Mouse (Mus musculus) cerebellum, adult (tissue): ENCODE measurements around the gene Sirpb1a.
"Not testable (repeated sequence)": the region's sequence is repeated elsewhere in the genome, so short reads cannot be mapped to it uniquely, and the experiment has no call there.

Experiments
- ATAC-seq: cut with Nextera tagmentation; 2 replicates; pipeline ENCODE4 v1.9.2; 2017; ENCODE audit warnings: mild to moderate bottlenecking, moderate library complexity, mixed read lengths; ENCODE audit not compliant: insufficient number of reproducible peaks, low FRiP score, low TSS enrichment

The Sirpb1a gene

GRCm38 (mm10) chr3:15426447-15426846 lies at the start of gene Sirpb1a:
Gene Sirpb1a, minus strand, starts transcription at chr3:15426520.
- not testable (repeated sequence) for ATAC-seq

GRCm38 (mm10) chr3:15474831-15475230 lies 48.5 kb upstream of the Sirpb1a start:
- not testable (repeated sequence) for ATAC-seq

DNA sequence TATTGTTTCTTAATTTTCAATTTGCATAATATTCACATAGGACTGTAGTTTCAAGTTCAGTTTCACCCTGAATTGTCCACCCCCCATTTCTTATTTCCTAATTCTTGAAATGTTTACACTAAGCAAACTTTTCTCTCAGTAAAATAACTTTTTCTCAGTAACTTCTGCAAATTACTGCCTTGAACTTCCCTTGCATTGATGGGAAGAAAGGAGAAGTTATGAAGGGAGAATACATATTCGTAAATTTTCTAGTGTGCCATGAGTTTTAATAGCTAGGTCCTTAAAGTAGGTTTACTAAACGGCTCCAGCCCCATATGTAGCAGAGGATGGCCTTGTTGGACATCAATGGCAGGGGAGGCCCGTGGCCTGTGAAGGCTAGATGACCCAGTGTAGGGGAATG lies 43.8 kb upstream of the Sirpb1a start:
- ATAC-seq: not testable (repeated sequence)

DNA sequence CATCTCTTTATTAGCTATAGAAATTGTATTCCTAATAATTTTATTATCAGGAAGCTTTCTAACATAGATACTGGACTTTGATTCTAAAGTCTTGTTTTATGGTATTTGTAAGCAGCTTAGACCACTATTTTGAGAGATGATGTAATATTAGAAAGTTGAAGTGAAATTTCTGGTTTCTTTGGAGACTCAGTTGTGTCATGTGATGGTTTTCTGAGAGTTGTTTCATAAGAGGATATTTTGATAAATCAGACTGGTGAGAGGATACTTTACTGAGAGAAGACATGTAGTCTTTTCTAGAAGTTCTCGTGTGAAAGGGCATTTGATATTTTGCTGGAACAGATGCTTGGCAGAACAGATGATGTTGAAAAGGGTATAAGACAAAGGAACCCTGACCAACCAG lies 17.6 kb upstream of the Sirpb1a start:
- ATAC-seq: not testable (repeated sequence)

GRCm38 (mm10) chr3:15439844-15440243 lies 13.5 kb upstream of the Sirpb1a start:
- not testable (repeated sequence) for ATAC-seq

GRCm38 (mm10) chr3:15427917-15428316 lies 1.6 kb upstream of the Sirpb1a start:
- no peak for ATAC-seq

- not testable (repeated sequence) for ATAC-seq
Observed at GRCm38 (mm10) chr3:15355690-15356089, 70.6 kb downstream of the Sirpb1a start.

GRCm38 (mm10) chr3:15350318-15350717 lies 76.0 kb downstream of the Sirpb1a start:
- ATAC-seq: not testable (repeated sequence)

- not testable (repeated sequence) for ATAC-seq
Observed at GRCm38 (mm10) chr3:15345606-15346005, 80.7 kb downstream of the Sirpb1a start.

GRCm38 (mm10) chr3:15340287-15340686 lies 86.0 kb downstream of the Sirpb1a start:
- no peak for ATAC-seq

DNA sequence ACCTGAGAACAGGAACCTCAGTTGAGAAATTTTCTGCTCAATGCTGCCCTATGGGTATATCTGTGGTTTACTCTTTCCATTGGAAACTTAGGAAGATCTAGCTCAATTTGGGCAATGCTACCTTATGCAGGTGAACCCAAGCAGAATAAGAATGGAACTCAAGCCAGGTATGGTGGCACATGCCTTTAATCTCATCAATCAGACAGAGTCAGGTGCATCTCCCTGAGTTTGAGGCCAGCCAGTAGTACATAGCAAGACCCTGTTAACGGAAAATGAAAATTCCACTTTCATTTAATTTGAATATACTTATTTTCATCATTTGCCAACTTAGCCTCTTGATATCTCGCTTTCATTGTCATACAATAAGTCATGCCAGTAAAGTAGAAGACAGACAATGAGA lies 92.1 kb downstream of the Sirpb1a start:
- ATAC-seq: no peak

GRCm38 (mm10) chr3:15332063-15332462 lies 94.3 kb downstream of the Sirpb1a start, which contains the start of gene Gm9733:
Gene Gm9733, minus strand, starts transcription at chr3:15332302.
- ATAC-seq: no peak

DNA sequence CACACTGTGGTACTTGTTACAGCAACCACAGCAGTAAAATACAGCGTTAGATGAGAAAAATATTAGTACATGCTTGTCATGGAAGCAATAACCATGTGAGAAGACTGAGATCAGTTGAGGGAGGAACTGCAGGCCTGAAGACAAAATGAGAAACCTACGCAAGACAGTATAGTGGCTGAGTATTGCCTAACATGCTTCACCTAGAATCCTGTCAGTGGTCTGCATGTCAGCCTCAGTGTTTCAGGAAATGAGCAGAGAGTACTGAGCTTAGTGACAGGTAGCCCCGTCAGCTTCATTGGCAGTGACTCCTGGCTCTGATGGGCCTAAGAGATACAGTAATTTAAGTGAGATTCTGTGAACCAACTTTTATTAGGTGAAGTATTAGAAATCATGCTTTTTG lies 94.8 kb downstream of the Sirpb1a start:
- ATAC-seq: peak; percentile 49; the same call in 1 of the 2 replicates

DNA sequence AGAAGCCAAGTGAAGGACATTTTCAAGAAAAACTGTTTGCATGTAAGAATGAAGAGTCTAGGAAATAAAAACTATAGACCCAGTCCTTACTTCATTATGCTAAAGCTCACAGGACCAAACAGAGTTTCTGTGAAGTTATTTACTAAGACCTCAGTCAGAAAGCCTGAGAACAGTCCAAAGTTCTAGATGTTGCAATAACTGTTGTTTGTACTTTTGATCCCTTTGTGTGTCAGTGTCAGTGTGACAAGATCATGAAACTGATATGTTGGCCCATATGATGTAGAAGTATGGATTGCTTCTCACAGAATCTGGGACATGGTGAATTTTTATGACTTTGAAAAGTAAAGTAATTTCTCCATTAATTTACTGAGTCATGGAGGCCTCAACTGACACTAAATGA lies 96.8 kb downstream of the Sirpb1a start:
- no peak for ATAC-seq
